Mouse (Mus musculus) neural tube, embryonic 11.5 days (tissue): ENCODE measurements around the gene Zdhhc4. TPM values are rescaled to one million over a fixed set of nuclear protein-coding genes. Genes with fewer than 3 reads are reported as not detected.

Experiments
- ATAC-seq: fragments of 200-750 bp; cut with Nextera tagmentation; 2 replicates; pipeline ENCODE4 v1.8.0; 2017; ENCODE audit warnings: moderate number of reproducible peaks, mild to moderate bottlenecking, moderate TSS enrichment, moderate library complexity; ENCODE audit not compliant: insufficient read depth, low FRiP score, low TSS enrichment
- DNase-seq: peaks from one replicate; pipeline ENCODE4 v3.0.0-alpha.2; 2015; ENCODE audit warnings: low spot score
- H3K27ac ChIP-seq: fragments of 300-500 bp; sonication (generic); 2 replicates; pipeline ENCODE4 v1.5.1; 2014; ENCODE audit warnings: low read depth, mild to moderate bottlenecking, low read length
- H3K27me3 ChIP-seq: fragments of 300-500 bp; sonication (generic); 2 replicates; pipeline ENCODE4 v1.6.1; 2014; ENCODE audit warnings: mild to moderate bottlenecking, low read length, mixed read lengths; ENCODE audit not compliant: control insufficient read depth, insufficient read depth
- H3K36me3 ChIP-seq: fragments of 300-500 bp; sonication (generic); 2 replicates; pipeline ENCODE4 v1.6.1; 2014; ENCODE audit warnings: mild to moderate bottlenecking, low read length, moderate library complexity, mixed read lengths; ENCODE audit not compliant: control insufficient read depth, insufficient read depth
- H3K4me1 ChIP-seq: fragments of 300-500 bp; sonication (generic); 2 replicates; pipeline ENCODE4 v1.6.1; 2014; ENCODE audit warnings: low read length, mixed read lengths; ENCODE audit not compliant: control insufficient read depth, insufficient read depth
- H3K4me2 ChIP-seq: fragments of 300-500 bp; sonication (generic); 2 replicates; pipeline ENCODE4 v1.6.1; 2014; ENCODE audit warnings: low read depth, mild to moderate bottlenecking, moderate library complexity
- H3K4me3 ChIP-seq: fragments of 300-500 bp; sonication (generic); 2 replicates; pipeline ENCODE4 v1.5.1; 2014; ENCODE audit warnings: low read depth, low read length
- H3K9ac ChIP-seq: fragments of 300-500 bp; sonication (generic); 2 replicates; pipeline ENCODE4 v1.6.1; 2014; ENCODE audit warnings: mild to moderate bottlenecking, low read length
- H3K9me3 ChIP-seq: fragments of 300-500 bp; sonication (generic); 2 replicates; pipeline ENCODE4 v1.6.1; 2016; ENCODE audit warnings: low read length; ENCODE audit not compliant: control insufficient read depth
- WGBS: fragments of 180-500 bp; shearing (Covaris S2); extraction: QIAGEN DNeasy Blood & Tissue Kit; methylation state at CpG from one replicate; pipeline ENCODE4 v1.1.7; 2014; 5-methylcytosine and 5-hydroxymethylcytosine counted together
- polyA plus RNA-seq: library from polyadenylated mRNA; unstranded; fragments of >200 nt; fragmentation: Nextera tagmentation; extraction: Ambion mirVana; gene quantifications from 2 replicates; pipeline ENCODE4 v1.2.1, GENCODE M21; 2014

The Zdhhc4 gene
- polyA plus RNA-seq, 1 experiment from 2014 or later: 73.3 TPM

GRCm38 (mm10) chr5:143339603-143340002 lies 10.5 kb upstream of the Zdhhc4 start:
- ATAC-seq (no peak), DNase-seq (no peak)
- Histone ChIP-seq H3K27me3 (no peaks in the 10 kb centered on the region), H3K9ac (no peak overlapping the region), H3K4me1 (no peaks in the 10 kb centered on the region), H3K4me3 (no peak overlapping the region), H3K36me3 (no peaks in the 10 kb centered on the region), H3K4me2 (no peak overlapping the region), H3K27ac (no peak overlapping the region), H3K9me3 (no peaks in the 10 kb centered on the region)
- 60% methylated on average over 6 of the region's 6 CpGs for WGBS

DNA sequence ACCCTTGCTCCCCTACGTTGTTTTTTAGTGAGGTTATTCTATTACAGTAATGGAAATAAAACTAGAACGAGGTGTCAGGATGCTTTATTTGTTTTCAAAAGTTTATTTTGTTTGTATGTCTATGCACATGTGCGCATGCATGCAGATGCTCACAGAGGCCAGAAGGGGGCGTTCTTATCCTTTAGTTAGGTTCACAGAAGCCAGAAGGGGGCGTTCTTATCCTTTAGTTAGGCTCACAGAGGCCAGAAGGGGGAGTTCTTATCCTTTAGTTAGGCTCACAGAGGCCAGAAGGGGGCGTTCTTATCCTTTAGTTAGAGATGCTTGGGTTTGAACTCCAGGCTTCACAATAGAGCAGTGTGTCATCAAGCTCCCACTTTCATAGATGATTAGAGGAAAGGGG lies 7.5 kb upstream of the Zdhhc4 start:
- Histone ChIP-seq H3K9me3 (no peaks in the 10 kb centered on the region), H3K27ac (no peak overlapping the region), H3K4me3 (no peak overlapping the region), H3K4me1 (no peaks in the 10 kb centered on the region), H3K27me3 (no peaks in the 10 kb centered on the region), H3K9ac (no peak overlapping the region), H3K4me2 (no peak overlapping the region), H3K36me3 (no peaks in the 10 kb centered on the region)
- WGBS: 65% methylated on average over 6 of the region's 6 CpGs
- DNase-seq (no peak), ATAC-seq (no peak)

DNA sequence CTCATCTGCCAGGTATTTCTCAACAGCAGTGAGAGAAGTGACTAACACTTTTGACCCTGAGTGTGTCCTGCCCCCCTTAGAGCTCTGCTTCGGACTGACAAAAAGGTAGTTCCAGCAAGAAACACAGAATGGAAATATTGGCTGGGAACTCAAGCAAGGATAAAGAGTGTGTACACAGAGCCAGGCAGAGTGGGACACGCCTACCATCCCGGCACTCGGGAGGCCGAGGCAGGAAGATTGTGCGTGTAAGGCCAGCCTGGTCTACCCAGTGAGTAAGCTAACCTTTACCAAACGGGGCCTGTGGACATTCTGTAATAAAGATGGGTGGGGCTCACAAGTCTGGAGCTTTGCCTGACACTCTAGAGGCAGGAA lies 6.0 kb upstream of the Zdhhc4 start:
- Histone ChIP-seq H3K27ac (no peak overlapping the region), H3K4me3 (no peak overlapping the region), H3K4me1 (no peaks in the 10 kb centered on the region), H3K9me3 (no peaks in the 10 kb centered on the region), H3K36me3 (no peaks in the 10 kb centered on the region), H3K27me3 (no peaks in the 10 kb centered on the region), H3K9ac (no peak overlapping the region), H3K4me2 (no peak overlapping the region)
- 85% methylated on average over 7 of the region's 7 CpGs for WGBS
- DNase-seq: no peak
- ATAC-seq: no peak

- H3K4me1 ChIP-seq: peaks cover 3% of the 10 kb centered on the region; the same call in 1 of the 2 replicates
- no peaks in the 10 kb centered on the region for H3K36me3 ChIP-seq
- WGBS: 78% methylated on average over 14 of the region's 14 CpGs
- H3K4me3 ChIP-seq: no peak overlapping the region
- no peak for DNase-seq
- H3K4me2 ChIP-seq: no peak overlapping the region
- H3K27me3 ChIP-seq: no peaks in the 10 kb centered on the region
- no peaks in the 10 kb centered on the region for H3K9me3 ChIP-seq
- no peak overlapping the region for H3K9ac ChIP-seq
- H3K27ac ChIP-seq: no peak overlapping the region
- no peak for ATAC-seq
These were observed 5.5 kb upstream of the Zdhhc4 start for GRCm38 (mm10) chr5:143334418-143335088.

GRCm38 (mm10) chr5:143333872-143334271 lies 4.8 kb upstream of the Zdhhc4 start:
- Histone ChIP-seq H3K36me3 (no peaks in the 10 kb centered on the region), H3K4me1 (peaks cover 3% of the 10 kb centered on the region; the same call in 1 of the 2 replicates), H3K4me2 (no peak overlapping the region), H3K9me3 (no peaks in the 10 kb centered on the region), H3K9ac (no peak overlapping the region), H3K4me3 (no peak overlapping the region), H3K27me3 (no peaks in the 10 kb centered on the region), H3K27ac (no peak overlapping the region)
- ATAC-seq: no peak
- peak; percentile 64 for DNase-seq
- 22% methylated on average over 5 of the region's 5 CpGs for WGBS

DNA sequence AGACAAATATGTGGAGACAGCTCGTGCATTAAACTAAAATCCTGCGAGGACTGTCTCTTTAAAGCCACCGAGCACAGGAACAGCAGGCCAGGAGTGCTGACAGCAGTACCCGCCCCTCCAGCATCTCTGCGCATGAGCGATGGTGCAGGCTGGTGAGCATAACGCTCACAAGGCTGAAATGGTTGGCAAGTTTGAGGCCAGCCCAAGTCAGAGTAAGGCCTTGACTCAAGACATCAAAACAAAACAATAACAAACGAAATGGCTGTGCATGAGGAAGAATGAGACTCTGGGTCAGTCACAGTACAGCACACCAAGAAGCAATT lies 11.8 kb downstream of the Zdhhc4 start:
- Histone ChIP-seq H3K36me3 (peaks cover 4% of the 10 kb centered on the region), H3K4me1 (peaks cover 6% of the 10 kb centered on the region), H3K27me3 (no peaks in the 10 kb centered on the region), H3K4me2 (no peak overlapping the region), H3K9me3 (no peaks in the 10 kb centered on the region), H3K4me3 (no peak overlapping the region), H3K27ac (no peak overlapping the region), H3K9ac (no peak overlapping the region)
- WGBS: 92% methylated on average over 8 of the region's 8 CpGs
- no peak for ATAC-seq
- DNase-seq: no peak

GRCm38 (mm10) chr5:143316605-143317287 lies 12.3 kb downstream of the Zdhhc4 start:
- Histone ChIP-seq H3K36me3 (peaks cover 6% of the 10 kb centered on the region), H3K27me3 (no peaks in the 10 kb centered on the region), H3K9me3 (no peaks in the 10 kb centered on the region), H3K9ac (no peak overlapping the region), H3K4me2 (no peak overlapping the region), H3K4me1 (peaks cover 6% of the 10 kb centered on the region), H3K4me3 (no peak overlapping the region), H3K27ac (no peak overlapping the region)
- DNase-seq (no peak), ATAC-seq (no peak)
- 96% methylated on average over 5 of the region's 5 CpGs for WGBS

GRCm38 (mm10) chr5:143315514-143315888 lies 13.6 kb downstream of the Zdhhc4 start:
- H3K36me3 ChIP-seq: peaks cover 14% of the 10 kb centered on the region
- H3K9ac ChIP-seq: peak overlapping the region; percentile 36; the same call in 1 of the 2 replicates
- DNase-seq (no peak), ATAC-seq (peak; percentile 40; the same call in 1 of the 2 replicates)
- peak overlapping the region; percentile 86 for H3K4me3 ChIP-seq
- H3K4me2 ChIP-seq: 0 out of 2 replicates have a peak overlapping the region, but pooled peaks have one; percentile 15
- 12% methylated on average over 8 of the region's 8 CpGs for WGBS
- no peak overlapping the region for H3K27ac ChIP-seq
- no peaks in the 10 kb centered on the region for H3K9me3 ChIP-seq
- peaks cover 6% of the 10 kb centered on the region for H3K4me1 ChIP-seq
- H3K27me3 ChIP-seq: no peaks in the 10 kb centered on the region
